Mouse (Mus musculus) megakaryocyte, embryonic 14.5 days (primary cell): ENCODE results near the gene Dlgap5.

Source experiments
- FLI1 ChIP-seq: IDR thresholded peaks from 2 replicates; pipeline ENCODE4 v1.6.1; 2012; ENCODE audit warnings: low read length, inconsistent platforms, mixed read lengths
- GATA1 ChIP-seq: IDR thresholded peaks from 3 replicates; pipeline ENCODE4 v1.6.1; 2012; ENCODE audit warnings: mixed read lengths, low read length, inconsistent platforms, borderline replicate concordance

- no peak for TF ChIP-seq FLI1
- no peak for TF ChIP-seq GATA1
Observed at GRCm38 (mm10) chr14:47353240-47353639, 65.0 kb downstream of the Dlgap5 start.
